Mouse (Mus musculus) gastrocnemius, postnatal 25 days (tissue): ENCODE data around the gene Clcnka. TPM values are rescaled to one million over a fixed set of nuclear protein-coding genes. Genes with fewer than 3 reads are reported as not detected.

ENCODE experiments used
- DNase-seq: peaks from one replicate; pipeline ENCODE4 v3.0.0; 2022
- total RNA-seq, 2 experiments: library from RNA; stranded (reverse); gene quantifications; 1 replicate in 1 of 2; 2 replicates in 1 of 2; pipeline ENCODE4 v1.2.3; 2021

Gene Clcnka
- total RNA-seq, 2 experiments from 2014 or later = 0.35 to 0.51 TPM

DNA sequence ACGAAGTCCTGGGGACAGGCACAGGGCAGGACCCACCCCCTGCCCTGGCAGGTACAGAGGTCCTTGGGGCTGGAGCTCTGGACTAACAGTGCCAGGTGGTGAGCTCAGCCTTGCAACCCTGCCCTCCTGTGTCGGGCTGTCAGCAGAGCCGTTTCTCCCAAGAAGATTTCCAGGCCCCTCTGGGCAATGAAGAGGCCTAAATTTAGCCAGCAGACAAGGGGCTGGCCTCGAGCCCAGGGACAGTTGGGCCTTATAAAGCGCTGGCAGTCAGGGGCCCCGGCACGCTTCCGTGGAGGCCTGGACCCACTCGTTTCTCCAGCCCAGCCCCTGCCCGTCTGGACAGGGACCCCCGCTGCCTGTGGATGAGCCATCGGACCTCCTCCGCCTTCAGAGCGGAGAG is 22.9 kb upstream of the Clcnka start:
- peak; percentile 78 for DNase-seq

- no peak for DNase-seq
Observed at GRCm38 (mm10) chr4:141420886-141421285, 22.4 kb upstream of the Clcnka start.

GRCm38 (mm10) chr4:141420192-141420829 is 21.8 kb upstream of the Clcnka start, which contains the start of gene Hspb7:
Gene Hspb7 (plus strand): TSS chr4:141420779.
- DNase-seq = no peak

- no peak for DNase-seq
Observed at GRCm38 (mm10) chr4:141419398-141420191, 21.1 kb upstream of the Clcnka start.

GRCm38 (mm10) chr4:141415924-141416323 is 17.4 kb upstream of the Clcnka start, which contains the start of gene Clcnkb:
Gene Clcnkb (minus strand): TSS chr4:141416014.
- no peak for DNase-seq

DNA sequence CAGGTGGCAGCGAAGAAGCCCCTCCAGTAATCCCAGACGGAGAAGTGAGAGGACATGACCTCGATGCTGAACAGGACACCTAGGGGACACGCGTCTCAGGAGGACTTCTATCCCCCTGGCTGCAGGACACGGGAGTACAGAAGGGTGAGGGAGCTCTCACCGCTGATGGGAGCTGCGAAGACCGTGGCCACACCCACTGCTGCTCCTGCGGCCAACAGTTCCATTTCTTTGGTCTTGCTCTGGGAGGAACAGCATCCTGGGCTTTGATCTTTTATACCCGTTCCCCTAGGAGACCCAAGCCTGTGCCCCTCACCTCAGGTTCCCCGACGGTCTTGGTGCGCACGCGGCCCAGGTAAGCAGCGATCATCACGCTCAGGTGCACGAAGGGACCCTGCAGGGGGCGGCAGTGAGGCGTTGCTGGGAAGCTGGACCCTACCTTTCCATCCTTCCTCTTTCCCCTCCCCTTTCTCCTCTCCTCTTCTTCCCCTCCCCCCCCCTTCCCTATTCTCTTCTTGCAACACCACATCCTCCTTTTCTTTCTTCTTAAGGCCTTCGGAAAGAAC is 13.0 kb upstream of the Clcnka start:
- no peak for DNase-seq

DNA sequence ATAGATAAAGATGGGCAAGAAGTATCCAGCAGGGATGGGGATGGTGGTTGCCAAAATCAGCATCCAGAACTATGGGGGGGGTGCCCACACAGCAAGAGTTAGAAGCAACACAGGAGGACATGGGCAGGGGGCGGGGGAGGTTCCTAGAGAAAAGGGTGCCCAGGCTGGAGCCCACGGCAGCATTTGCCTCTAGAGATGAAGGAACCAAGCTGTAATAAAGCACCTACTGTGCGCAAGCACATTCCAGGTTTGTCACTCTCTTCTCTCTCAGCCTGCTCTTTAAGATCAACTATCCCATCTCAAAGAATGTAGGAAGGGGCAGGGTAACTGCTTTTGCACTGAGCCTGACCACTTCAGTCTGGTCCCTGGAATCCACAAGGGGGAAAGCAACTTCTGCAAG is 10.1 kb upstream of the Clcnka start:
- no peak for DNase-seq

GRCm38 (mm10) chr4:141406516-141407299 is 8.2 kb upstream of the Clcnka start:
- DNase-seq = peak; percentile 51

DNA sequence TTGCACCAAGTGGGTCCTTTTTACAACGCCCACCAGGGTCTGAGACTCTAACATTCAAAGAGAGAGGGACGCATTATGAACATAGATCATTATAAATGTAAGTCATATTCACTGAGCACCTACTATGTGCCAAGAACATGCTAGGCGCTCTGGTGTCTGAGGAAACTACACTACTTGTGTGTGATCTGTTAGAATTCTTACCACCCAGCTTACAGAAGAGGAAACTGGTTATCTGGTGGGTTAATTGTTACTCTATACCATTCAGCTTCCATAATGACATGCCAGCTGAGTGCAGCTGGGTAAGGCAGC is 6.7 kb upstream of the Clcnka start:
- DNase-seq = no peak

- peak; percentile 67 for DNase-seq
Observed at GRCm38 (mm10) chr4:141404518-141405313, 6.2 kb upstream of the Clcnka start.

GRCm38 (mm10) chr4:141400171-141400570 is 1.6 kb upstream of the Clcnka start:
- DNase-seq = no peak

DNA sequence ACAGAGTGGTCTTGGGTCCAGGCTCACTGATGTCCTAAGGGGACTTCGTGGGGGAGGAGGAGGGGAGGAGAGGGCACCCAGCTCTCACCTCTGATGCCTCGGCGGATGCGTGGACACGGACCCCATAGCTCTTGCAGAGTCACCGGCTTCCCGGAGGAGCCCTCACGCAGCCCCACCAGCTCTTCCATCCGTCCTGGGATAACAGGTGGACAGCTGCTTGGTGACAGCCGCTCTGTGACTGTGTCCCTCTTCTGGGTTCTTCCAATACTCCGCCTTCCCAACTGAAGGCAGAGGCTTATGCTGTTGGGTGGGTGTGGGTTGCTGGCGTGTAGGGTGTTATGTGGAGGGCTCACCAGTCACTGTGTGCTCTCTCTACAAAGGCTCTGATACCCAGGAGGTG is 663 bp downstream of the Clcnka start:
- no peak for DNase-seq

DNA sequence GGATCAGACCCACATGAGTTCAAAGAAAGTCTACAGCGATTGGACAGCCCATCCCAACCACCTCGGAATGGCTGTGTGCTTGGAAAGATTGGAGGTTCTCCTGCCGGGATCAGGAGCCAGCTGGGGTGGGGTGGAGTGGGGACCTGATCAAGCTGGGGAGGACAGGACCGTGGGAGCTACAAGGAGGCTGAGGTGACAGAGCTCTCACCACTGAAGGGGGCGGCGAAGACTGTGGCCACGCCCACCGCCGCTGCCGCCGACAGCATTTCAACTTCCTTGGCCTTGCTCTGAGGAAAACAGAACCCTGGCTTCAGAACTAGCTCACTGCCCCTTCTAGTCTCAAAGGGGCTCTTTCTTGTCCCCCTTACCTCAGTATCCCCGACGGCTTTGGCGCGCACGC is 3.8 kb downstream of the Clcnka start:
- no peak for DNase-seq

- DNase-seq = no peak
Observed at GRCm38 (mm10) chr4:141391293-141391692, 7.2 kb downstream of the Clcnka start.

DNA sequence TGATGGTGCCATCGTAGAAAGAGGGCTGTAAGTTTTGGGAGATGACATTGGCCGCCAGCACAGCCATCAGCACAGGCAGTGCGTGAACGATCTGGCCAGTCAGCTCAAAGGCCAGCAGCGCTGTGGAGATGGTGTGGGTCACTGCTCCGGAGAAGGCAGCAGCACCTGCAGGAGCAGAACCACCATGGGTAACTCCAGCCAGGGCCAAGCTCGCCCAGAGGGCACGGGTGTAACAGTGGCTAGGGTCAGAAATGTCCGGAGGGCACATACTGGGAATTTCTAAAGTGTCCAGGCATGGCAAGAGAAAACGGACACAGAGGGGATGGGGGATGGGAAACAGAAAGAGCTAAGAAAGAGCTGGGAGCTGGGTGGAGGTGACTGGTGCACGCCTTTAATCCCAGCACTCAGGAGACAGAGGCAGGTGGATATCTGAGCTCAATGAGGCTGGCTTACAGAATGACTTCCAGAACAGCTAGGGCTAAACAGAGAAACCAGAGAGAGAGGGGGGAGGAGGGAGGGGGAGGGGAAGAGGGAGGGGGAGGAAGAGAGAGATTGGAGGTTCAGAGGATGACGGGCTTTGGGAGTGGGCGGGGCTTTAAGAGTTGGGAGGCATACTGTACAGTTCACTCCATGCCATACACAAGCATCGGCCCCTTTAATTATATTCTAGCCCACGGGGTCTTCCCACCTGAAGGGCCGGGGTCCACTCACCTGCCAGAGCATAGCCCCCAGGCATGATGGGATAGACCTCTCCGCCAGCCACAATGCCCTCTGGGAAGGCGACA is 9.0 kb downstream of the Clcnka start:
- no peak for DNase-seq

- no peak for DNase-seq
Observed at GRCm38 (mm10) chr4:141387933-141388332, 10.6 kb downstream of the Clcnka start.

DNA sequence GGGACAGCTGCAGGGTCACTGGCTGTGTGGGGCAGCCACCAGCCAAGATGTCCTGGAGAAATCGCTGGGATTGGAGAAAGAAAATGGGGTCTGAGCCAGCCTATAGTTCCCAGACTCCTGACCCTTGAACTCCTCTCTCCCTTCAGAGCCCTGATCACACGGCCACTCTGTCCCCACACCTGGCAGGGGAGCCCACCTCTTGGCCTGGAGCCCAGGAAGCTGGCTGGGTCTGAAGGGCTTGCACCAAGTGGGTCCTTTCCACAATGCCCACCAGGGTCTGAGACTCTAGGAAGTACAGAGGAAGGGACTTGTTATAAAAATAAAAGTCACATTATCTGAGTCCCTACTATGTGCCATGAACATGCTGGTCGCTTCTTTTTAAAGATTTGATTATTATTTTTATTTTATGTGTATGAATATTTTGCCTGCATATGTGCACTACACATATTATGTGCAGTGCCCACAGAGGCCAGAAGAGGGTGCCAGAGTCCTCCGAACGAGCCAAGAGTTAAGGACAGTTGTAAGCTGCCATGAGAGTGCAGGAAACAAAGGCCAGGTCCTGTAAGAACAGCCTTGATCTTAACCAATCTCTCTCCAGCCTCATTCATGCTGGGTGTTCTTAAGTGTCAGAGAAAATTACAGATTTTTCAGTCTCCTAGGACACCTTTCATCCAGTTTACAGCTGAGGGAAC is 11.3 kb downstream of the Clcnka start:
- no peak for DNase-seq

GRCm38 (mm10) chr4:141386150-141386549 is 12.4 kb downstream of the Clcnka start:
- no peak for DNase-seq

DNA sequence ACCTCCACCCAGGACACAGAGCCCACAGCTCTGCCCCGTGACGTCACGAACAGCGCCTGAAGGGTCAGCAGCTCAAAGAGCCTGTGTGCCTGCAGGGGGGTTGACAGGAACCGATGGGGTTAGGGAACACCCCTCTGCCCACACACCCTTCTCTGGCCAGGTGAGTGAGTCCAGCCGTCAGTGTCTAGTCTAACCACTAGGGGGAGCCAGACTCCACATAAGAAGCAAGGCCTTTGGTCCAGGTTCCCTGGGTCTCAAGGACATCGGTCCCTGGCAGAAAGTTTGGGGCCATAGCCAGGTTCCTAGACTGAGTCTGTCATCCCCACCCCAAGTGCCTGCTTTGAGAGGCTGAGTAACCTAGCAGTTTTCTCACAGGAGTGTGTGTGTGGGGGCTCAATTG is 13.2 kb downstream of the Clcnka start:
- no peak for DNase-seq

DNA sequence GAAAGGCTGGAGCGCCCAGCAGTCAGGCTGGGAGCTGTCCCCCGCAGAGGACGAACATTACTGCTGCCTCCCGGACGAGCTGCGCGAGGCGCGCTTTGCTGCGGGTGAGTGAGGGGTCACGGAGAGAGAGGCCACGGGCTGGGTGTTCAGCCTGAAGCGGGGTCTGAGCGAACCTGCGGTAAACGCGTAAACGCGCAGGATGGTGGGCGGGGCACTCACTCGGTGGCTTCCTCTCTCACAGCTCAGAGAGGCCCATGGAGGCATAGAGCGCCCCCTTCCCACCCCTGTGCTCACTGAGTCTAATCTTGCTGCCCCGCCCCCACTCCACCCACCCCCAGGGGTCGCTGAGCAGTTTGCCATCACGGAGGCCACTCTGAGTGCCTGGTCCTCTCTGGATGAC is 16.1 kb downstream of the Clcnka start:
- no peak for DNase-seq
